Mouse (Mus musculus): ENCODE results near the gene Tfb1m.

Tfb1m gene

DNA sequence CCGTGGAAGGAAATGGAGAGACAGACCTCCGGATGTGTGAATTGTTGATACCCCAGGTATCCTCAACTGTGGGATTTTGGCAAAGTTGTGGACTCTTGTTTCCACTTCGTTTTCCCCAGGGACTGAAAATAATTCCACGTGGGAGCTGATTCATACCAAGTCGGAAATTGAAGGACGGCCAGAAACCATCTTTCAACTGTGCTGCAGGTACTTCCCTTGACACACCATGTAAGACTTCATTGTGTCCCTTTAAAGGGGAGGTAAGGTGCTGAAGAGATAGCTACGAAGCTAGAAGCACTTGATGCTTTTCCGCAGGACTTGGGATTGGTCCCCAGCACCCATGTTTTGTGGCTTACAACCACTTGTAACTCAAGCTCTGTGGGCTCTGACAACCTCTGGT lies 41.7 kb downstream of the Tfb1m start:
- intact Hi-C loops (cut with DNase I) = no loop called here

DNA sequence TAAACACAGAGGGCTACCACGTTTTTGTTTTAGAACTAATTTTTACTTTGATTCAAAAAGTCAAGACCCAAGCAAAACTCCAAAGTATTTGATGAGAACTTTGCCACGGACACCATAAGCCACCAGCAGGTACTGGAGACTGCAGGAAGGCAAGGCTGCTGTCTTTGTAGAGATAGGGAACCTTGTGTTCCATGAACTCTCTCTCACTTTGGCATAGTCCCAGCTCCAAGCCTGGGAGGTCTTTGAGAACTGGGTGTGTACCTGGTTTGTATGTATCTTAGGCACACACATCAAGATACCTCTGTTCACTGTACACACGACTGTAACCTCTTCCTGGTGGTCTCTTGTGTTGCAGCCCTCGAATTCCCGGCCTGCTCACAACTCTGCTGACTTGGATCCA lies 43.3 kb downstream of the Tfb1m start:
- intact Hi-C loops (cut with DNase I) = no loop called here

DNA sequence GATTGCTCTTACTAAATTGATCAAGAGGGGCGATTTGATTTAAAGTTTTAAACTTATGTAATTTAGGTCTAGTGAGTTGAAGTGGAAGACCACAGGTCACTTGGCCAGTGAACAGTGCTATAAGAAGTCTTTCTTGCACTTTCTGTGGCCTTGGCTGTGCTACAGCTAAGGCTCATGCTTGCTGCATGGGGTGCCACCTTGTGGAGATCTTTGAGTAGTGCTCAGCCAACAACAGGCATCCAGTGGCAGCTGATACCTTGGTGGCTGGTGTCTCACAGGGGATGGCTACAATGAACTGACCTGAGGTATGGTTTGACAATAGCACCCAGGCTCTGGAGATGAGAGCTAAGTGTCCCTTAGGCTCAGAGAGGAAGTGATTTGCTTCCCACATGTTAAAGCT lies 47.7 kb downstream of the Tfb1m start:
- intact Hi-C loops (cut with DNase I) = loop anchor here (1.0 to 5.0 kb wide), 2 partner anchors 60 to 238 kb away; no protein-coding TSS in a partner anchor

- intact Hi-C loops (cut with DNase I) = loop anchor here (5.0 kb wide), 1 partner anchor 234 kb away; no protein-coding TSS in a partner anchor
These were observed 51.1 kb downstream of the Tfb1m start for GRCm38 (mm10) chr17:3506508-3506907.

- intact Hi-C loops (cut with DNase I) = loop anchor here (5.0 kb wide), 1 partner anchor 233 kb away; no protein-coding TSS in a partner anchor
These were observed 51.9 kb downstream of the Tfb1m start for GRCm38 (mm10) chr17:3505711-3506110.

- intact Hi-C loops (cut with DNase I) = no loop called here
These were observed 56.6 kb downstream of the Tfb1m start for GRCm38 (mm10) chr17:3500936-3501335.

DNA sequence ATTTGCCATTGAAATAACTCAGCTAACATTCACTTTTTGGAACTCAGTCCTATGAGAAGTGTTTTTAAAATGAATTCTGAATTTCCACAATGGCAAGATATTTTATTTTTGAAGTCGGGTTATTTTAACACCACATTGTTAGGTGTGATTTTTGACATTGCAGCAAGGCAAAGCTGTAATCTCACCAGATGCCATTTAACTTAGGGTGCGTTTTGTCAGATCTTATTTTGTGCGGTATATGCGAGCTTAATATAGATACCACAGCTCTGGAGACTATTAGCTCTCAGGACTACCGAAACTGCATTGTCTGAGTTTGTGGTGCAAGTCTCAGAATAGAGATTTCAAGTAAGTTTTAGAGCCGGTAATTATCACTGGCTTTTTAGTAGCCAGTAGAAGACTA lies 57.5 kb downstream of the Tfb1m start:
- intact Hi-C loops (cut with DNase I) = no loop called here

DNA sequence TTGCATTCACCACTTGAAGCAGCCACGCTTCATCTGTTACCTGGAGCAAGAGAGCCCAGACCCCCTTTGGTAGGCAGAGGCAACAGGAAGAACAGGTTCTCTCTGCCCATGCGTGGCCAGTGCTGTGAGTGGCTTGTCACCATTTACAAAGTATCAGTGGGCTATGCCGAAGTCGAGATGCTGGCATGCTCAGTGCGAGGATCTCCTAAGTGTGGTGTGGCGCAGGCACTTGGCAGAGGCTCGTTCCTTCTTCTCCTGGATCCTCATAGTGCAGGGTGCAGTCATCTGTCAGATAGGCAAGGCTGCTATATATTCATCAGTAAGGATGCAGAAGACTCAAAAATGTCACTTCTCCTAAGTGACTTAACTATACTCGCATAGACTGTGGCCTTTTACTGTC lies 58.1 kb downstream of the Tfb1m start:
- intact Hi-C loops (cut with DNase I) = no loop called here

GRCm38 (mm10) chr17:3498580-3498979 lies 59.0 kb downstream of the Tfb1m start:
- intact Hi-C loops (cut with DNase I) = no loop called here

- intact Hi-C loops (cut with DNase I) = no loop called here
These were observed 59.5 kb downstream of the Tfb1m start for GRCm38 (mm10) chr17:3498086-3498485.

GRCm38 (mm10) chr17:3496080-3496479 lies 61.5 kb downstream of the Tfb1m start:
- intact Hi-C loops (cut with DNase I) = no loop called here

DNA sequence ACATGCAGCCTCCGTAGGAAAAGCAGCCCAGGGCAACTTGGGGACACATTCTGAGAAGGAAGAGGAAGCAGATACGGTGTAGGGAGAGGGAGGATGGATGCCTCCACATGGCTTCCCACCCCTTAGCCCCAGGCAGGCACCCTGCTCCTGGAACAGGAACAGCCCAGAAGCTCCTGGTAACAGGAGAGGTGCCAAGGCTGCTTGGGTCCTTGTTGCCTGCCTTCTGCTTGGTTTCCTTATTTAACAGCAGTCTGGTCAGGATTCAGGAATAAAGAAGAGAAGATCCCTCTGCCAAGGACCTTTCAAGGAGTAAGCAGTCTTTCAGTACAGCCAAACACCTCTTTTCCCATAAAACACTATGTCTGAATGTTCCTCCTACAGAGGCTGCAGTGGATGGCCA lies 62.0 kb downstream of the Tfb1m start:
- intact Hi-C loops (cut with DNase I) = no loop called here

DNA sequence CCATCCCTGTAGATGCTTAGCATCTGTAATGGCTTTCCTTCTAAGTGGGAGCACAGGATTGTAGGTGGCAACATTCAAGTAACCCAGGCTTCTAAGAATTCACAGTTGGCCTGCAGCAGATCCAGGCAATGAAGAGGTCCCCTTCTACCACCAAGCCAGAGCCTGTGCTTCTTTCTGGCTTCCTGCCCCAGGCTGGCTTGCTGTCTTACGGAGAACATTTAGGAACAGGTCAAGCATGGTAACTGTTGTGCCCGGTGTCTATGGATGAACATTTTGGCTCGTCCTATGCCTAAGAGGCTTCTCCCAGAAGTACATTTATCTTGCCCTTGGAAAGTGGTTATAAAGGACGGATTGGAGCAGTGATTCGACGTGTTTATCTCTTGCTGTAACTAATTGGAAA lies 65.9 kb downstream of the Tfb1m start:
- intact Hi-C loops (cut with DNase I) = no loop called here

- intact Hi-C loops (cut with DNase I) = no loop called here
These were observed 66.5 kb downstream of the Tfb1m start for GRCm38 (mm10) chr17:3491065-3491464.

GRCm38 (mm10) chr17:3490216-3490895 lies 67.2 kb downstream of the Tfb1m start:
- intact Hi-C loops (cut with DNase I) = no loop called here

- intact Hi-C loops (cut with DNase I) = no loop called here
These were observed 69.6 kb downstream of the Tfb1m start for GRCm38 (mm10) chr17:3487721-3488601.

GRCm38 (mm10) chr17:3487211-3487610 lies 70.4 kb downstream of the Tfb1m start:
- intact Hi-C loops (cut with DNase I) = no loop called here

- intact Hi-C loops (cut with DNase I) = no loop called here
These were observed 71.7 kb downstream of the Tfb1m start for GRCm38 (mm10) chr17:3485851-3486250.

- intact Hi-C loops (cut with DNase I) = no loop called here
These were observed 74.5 kb downstream of the Tfb1m start for GRCm38 (mm10) chr17:3483091-3483490.

GRCm38 (mm10) chr17:3481576-3482575 lies 75.7 kb downstream of the Tfb1m start:
- intact Hi-C loops (cut with DNase I) = no loop called here

- intact Hi-C loops (cut with DNase I) = no loop called here
These were observed 81.0 kb downstream of the Tfb1m start for GRCm38 (mm10) chr17:3476546-3476945.
